Mouse (Mus musculus) hematopoietic stem cell, adult 5-6 weeks (primary cell): ENCODE measurements around the gene Capn15. TPM values are rescaled to one million over a fixed set of nuclear protein-coding genes. Genes with fewer than 3 reads are reported as not detected.
A peak's percentile ranks its signal among the peaks of the same experiment; 100 is the strongest.

Experiments used
- ATAC-seq, 2 experiments: fragments of 125-278 bp in 1 of 2; replicated peaks in 1 of 2; 2 replicates each; pipeline ENCODE4 v1.8.0; 2016 to 2017; ENCODE audit warnings: inconsistent platforms in 2 of 2, mild to moderate bottlenecking in 2 of 2, moderate number of reproducible peaks in 2 of 2, low read depth in 1 of 2, moderate TSS enrichment in 1 of 2; ENCODE audit not compliant: low FRiP score in 2 of 2, poor library complexity in 2 of 2, severe bottlenecking in 2 of 2, insufficient read depth in 1 of 2, low TSS enrichment in 1 of 2
- total RNA-seq: library from RNA; stranded (forward); fragments of 172-1452, 232-1000 nt; gene quantifications from 2 replicates; pipeline ENCODE4 v1.2.3, GENCODE M21; 2017

The Capn15 gene
- total RNA-seq, 1 experiment from 2014 or later, result 8.1 TPM

- ATAC-seq, result no peak
Observed at GRCm38 (mm10) chr17:25946349-25946748, 39.2 kb downstream of the Capn15 start.

- no peak for ATAC-seq
Observed at GRCm38 (mm10) chr17:25945517-25946155, 40.0 kb downstream of the Capn15 start.

DNA sequence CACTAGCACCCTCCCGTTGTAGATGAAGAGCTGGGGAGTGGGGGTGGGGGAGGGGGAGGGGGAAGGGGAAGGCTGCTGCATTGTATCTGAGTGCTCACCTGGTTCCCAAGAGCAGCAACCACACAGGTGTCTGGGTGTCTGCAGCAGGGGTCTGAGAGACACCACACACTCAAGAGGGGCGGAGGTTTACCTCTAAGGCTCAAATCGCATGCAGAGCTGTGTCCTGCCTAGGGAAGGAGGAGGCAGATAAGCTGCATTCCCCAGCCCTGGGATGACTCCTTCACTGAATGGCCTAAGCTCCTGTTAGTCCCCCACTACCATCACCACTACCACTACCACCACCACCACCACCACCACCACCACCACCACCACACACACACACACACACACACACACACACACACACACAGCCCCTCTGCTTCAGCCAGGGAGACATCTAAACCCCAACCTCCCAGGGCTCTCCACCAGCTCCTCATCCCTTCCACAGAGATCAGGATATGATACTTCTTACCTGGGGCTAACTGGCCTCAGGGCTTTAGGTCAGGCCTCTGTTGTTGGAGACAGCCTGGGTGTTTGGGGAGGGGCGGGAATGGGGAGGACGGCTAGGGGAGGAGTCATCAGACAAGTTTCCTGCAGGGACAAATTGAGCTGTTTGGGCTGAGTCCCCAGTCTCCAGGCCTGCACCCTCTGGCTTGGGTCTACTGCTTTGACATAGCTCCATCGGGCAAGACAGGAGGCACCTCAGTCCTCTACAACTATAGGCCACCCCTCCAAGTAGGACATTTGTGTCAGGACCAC lies 41.0 kb downstream of the Capn15 start, which contains the start of the genes Pigq and Nhlrc4:
Gene Pigq, minus strand, starts transcription at position 571 of the 798 bp plus-strand sequence.
Gene Nhlrc4, minus strand, starts transcription at position 596 of the 798 bp plus-strand sequence.
- no peak for ATAC-seq

DNA sequence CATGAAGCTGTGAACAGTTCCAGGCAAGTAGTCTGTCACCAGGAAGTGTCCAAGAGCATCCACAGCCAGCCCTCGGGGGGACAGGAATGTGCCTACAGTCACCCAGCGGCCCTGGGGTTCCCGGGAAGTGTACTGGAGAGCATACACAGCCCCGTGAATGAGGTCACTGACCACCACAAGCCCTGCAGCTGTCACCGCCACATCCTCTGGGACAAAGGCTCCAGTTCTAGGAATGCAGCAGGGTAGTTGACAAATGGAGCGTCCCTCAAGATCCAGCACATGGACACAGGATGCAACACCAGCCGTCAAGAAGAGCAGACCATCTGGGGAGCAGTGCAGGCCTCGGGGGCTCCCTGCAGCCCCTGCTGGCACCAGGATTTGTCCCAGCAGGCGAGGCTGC lies 41.8 kb downstream of the Capn15 start:
- no peak for ATAC-seq

DNA sequence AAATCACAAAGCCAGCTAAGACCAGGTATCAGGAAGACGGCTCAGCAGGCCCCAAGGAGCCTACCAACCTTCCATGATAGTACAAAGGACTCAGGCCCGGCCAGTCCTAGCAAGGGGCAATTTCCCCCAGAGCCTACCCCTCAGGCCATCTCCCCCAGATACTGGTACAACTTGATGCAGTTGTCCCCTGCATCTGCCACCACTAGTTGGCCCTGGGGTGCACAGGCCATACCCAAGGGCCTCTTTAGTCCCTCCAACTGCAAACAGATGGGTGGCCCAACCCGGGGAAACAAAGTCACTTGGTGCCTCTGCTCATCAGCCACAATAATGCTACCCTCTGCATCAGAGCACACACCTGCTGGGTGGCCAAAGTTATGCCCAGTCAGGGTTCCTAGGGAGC lies 42.4 kb downstream of the Capn15 start:
- no peak for ATAC-seq

GRCm38 (mm10) chr17:25942597-25943151 lies 42.9 kb downstream of the Capn15 start:
- no peak; a peak in 1 of 4 replicates for ATAC-seq

DNA sequence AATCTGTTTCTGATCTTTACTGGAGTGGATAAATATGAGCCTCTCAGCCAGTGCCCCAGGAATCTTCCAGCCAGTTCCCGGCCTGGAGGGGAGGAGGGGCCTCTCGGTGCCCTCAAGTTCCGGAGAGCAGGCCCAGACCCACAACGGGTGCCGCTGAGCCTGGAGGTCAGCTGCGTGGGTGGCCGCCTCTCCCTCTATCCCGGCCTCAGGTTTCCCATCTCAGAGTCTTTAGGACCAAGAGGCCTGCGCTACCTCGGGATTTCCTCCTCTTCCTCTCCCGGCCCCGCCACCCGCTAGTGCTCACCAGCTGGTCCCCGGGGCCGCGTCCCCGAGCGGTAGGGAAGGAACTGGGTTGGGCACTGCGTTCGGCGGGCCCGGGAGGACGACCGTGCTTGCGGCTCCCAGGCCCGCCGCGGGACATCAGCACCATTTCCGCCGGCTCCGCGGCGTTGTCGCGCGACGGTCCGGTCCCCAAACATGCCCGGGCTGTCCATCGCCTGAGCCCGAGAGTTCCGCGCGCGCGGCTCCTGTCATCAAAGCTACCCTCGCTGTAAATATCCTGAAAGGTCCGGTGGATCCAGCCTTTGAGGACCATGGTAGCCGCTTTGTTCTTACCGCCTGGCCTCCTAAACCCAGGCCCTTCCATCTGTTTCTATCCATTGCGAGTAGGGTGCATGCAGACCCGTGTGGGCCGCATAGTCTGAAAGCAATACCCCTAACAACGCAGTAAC lies 43.9 kb downstream of the Capn15 start:
- ATAC-seq, result peak; percentile 61 to 74

DNA sequence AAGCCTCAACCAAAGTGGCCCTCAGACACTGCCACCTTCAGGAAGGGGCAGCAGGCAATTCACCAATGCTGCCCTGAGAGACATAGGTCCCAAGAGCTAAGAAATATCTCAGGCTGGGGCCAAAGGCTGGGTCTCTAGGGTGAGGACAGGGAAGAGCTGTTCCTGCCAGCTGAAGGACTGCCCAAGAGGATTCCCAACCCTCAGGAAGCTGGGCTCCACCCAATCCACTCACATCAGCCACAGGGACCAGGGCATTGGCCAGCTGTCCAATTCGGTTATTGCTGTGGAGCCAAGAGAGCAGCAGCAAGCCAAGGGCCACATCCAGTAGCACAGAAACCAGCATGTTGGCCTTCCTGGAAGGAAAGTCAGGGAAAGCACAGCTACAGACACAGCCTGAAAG lies 51.1 kb downstream of the Capn15 start:
- no peak for ATAC-seq

DNA sequence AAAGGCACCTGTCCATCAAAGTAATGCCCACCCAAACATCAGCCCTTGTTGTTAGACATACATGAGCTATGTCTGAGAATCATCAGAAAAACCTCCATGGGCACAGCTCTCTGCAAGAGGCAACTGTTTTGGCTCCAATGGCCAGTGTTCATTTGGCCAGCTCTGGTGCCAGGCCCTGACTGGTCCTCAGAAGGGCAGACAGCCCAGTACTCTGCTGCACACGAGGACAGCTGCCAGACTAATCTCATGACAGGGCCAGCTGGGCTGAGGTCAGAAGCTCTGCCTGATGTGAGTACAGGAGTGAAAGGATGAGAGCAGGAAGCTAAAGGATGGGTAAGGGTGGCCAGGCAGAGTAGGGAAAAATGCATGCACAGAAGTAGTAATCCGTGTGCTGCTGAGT lies 60.2 kb downstream of the Capn15 start:
- ATAC-seq, result no peak

GRCm38 (mm10) chr17:25922120-25922519 lies 63.5 kb downstream of the Capn15 start:
- ATAC-seq, result no peak

DNA sequence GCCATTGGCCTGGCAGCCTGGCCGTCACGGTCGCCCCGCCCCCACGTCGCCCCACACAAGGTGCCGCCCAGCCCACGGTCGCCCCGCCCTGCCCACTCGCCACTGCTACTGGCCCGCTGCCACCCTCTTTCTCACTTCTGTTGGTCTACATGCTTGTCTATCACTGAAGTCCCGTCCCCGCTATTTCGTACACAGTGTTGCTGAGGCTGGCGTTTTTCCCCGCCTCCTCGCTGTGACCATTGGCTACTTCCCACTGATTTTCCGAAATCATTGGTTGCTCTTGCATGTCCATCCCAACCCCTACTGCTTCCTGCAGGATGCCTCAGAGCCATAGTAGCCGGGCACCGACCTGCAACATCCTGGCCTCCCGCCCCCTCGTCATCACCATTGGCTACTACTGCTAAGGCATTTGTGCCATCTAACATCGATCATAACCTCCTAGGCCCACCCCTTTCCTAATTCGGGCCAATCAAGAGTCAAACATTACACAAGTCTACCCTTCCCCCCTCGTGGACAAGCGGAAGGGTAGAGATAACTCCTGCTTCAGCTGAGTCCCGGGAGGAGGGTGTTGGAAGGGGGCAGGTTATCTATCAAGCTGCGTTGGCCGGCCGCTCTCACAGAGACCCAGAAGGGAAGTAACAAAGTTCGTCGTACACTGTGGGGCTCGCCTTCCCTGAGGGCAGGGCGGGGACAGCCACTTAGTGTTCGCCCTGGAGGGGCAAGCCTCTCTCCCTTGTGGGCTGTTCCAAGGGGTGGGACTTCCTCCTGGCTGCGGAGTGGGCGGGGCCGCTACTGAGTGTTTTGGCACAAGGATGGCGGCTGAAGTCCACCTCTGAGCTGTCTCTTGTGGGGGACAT lies 65.6 kb downstream of the Capn15 start:
- peak; percentile 94 to 96 for ATAC-seq

- ATAC-seq, result no peak
Observed at GRCm38 (mm10) chr17:25919144-25919785, 66.3 kb downstream of the Capn15 start, which contains the start of gene Rab40c. Gene Rab40c (minus strand): TSS chr17:25919727.

DNA sequence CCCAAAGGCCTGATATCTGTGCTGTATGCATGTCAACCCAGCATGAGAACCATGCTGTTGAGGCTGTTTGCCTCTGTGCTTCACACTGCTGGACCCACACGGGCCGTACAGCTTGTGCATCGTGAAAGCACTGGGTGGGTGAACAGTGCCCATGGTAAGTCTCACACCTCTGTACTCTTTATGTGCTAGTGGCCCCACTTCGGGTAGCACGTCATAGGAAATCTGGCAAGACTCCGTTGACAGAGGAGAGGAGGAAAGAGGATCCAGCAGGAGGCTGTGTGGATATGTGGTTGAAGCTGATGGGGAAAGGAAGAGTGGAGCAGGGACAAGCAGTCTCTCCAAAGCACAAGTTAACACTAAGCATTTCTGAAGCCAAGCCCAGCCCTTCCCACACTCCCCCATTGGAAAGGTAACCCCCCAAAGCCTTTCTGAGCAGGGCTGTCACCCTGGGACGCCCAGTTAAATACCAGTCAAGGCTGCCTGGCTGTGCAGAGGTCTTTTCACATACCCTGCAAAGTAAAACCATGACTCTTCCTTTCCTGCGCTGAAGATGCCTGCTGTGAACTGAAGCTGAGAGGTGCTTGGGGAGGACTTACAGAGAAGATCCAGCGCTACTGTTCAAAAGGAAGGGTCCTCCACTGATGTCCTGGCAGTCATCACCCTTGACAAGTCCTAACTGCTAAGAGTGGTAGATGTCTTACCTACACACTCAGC lies 67.4 kb downstream of the Capn15 start:
- ATAC-seq, result no peak

- ATAC-seq, result no peak
Observed at GRCm38 (mm10) chr17:25916931-25917647, 68.5 kb downstream of the Capn15 start.

- no peak for ATAC-seq
Observed at GRCm38 (mm10) chr17:25914295-25914694, 71.3 kb downstream of the Capn15 start.
